Mouse (Mus musculus) limb, embryonic 14.5 days (tissue): ENCODE data around the gene Filip1l. TPM values are rescaled to one million over a fixed set of nuclear protein-coding genes. Genes with fewer than 3 reads are reported as not detected.

Source experiments
- ATAC-seq: fragments of 200-750 bp; cut with Nextera tagmentation; 2 replicates; pipeline ENCODE4 v1.8.0; 2017; ENCODE audit warnings: low read depth, moderate number of reproducible peaks, moderate TSS enrichment; ENCODE audit not compliant: low FRiP score
- DNase-seq: peaks from one replicate; pipeline ENCODE4 v3.0.0-alpha.2; 2015; ENCODE audit warnings: low spot score
- H3K27ac ChIP-seq: fragments of 300-500 bp; sonication (generic); replicated peaks from 2 replicates; pipeline ENCODE4 v1.5.1; 2014; ENCODE audit warnings: low read depth, mild to moderate bottlenecking, low read length, moderate library complexity, mixed read lengths
- H3K27me3 ChIP-seq: fragments of 300-500 bp; sonication (generic); 2 replicates; pipeline ENCODE4 v1.6.1; 2014; ENCODE audit warnings: low read length, mixed read lengths; ENCODE audit not compliant: control insufficient read depth, insufficient read depth
- H3K36me3 ChIP-seq: fragments of 300-500 bp; sonication (generic); 2 replicates; pipeline ENCODE4 v1.6.1; 2014; ENCODE audit warnings: mild to moderate bottlenecking, low read length, moderate library complexity, mixed read lengths; ENCODE audit not compliant: control insufficient read depth, insufficient read depth
- H3K4me1 ChIP-seq: fragments of 300-500 bp; sonication (generic); 2 replicates; pipeline ENCODE4 v1.6.1; 2014; ENCODE audit warnings: antibody characterized with exemption, low read length, mixed read lengths; ENCODE audit not compliant: control insufficient read depth, insufficient read depth
- H3K4me2 ChIP-seq: fragments of 300-500 bp; sonication (generic); replicated peaks from 2 replicates; pipeline ENCODE4 v1.6.1; 2014; ENCODE audit warnings: low read depth, mild to moderate bottlenecking, low read length, moderate library complexity; ENCODE audit not compliant: severe bottlenecking
- H3K4me3 ChIP-seq: fragments of 300-500 bp; sonication (generic); replicated peaks from 2 replicates; pipeline ENCODE4 v1.5.1; 2014; ENCODE audit warnings: low read length
- H3K9ac ChIP-seq: fragments of 300-500 bp; sonication (generic); 2 replicates; pipeline ENCODE4 v1.6.1; 2014; ENCODE audit warnings: mild to moderate bottlenecking, low read depth, low read length, moderate library complexity; ENCODE audit not compliant: severe bottlenecking
- H3K9me3 ChIP-seq: fragments of 300-500 bp; sonication (generic); 2 replicates; pipeline ENCODE4 v1.6.1; 2016; ENCODE audit warnings: low read length; ENCODE audit not compliant: control insufficient read depth
- POLR2A ChIP-seq: fragments of 200-500 bp; IDR thresholded peaks from 2 replicates; pipeline ENCODE4 v1.8.0; 2012; ENCODE audit warnings: inconsistent platforms, mild to moderate bottlenecking, moderate library complexity, borderline replicate concordance; ENCODE audit not compliant: insufficient read depth, insufficient read length; ENCODE audit errors: extremely low read depth
- WGBS: fragments of 180-500 bp; shearing (Covaris S2); extraction: QIAGEN DNeasy Blood & Tissue Kit; methylation state at CpG from one replicate; pipeline ENCODE4 v1.1.7; 2014; 5-methylcytosine and 5-hydroxymethylcytosine counted together
- polyA plus RNA-seq, 2 experiments: library from polyadenylated mRNA; depleted of rRNA in 1 of 2; stranded (reverse) in 1 of 2; unstranded in 1 of 2; fragments of >200 nt; fragmentation: Nextera tagmentation in 1 of 2; extraction: Ambion mirVana in 1 of 2; gene quantifications; 2 replicates each; pipeline versions ENCODE4 v1.2.1 to v1.2.3; 2012 to 2014

Gene Filip1l
- polyA plus RNA-seq, 2 experiments = 30.3 to 43.9 TPM

DNA sequence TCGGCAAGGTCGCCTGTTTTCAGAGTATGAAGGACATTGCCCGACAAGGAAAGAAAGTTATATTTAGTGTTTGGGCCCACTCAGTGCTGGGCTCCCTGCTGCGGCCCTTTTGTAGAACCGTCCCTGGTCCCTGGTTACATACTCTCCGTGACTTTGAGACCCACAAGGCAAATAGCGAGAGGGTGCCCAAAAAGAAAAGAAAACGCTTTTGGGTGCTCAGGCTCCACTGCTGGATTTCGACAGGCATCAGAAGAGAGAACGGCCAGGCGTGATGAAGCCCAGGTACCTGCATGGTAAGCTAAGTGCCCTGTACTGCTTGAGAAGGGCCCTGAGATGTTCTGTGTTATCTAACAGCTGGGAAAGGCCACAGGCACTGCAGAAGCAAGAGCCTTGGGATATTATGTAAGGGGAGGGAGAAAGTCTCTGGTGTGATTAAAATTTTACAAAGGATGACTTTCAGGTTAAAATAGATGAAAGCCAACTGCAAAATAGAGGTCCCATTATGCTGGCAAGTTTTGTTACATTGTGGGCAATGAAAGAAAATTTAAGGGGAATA, 351 bp downstream of the Filip1l start:
- H3K4me3 ChIP-seq = no peak overlapping the region
- no peak overlapping the region for H3K4me2 ChIP-seq
- H3K9me3 ChIP-seq = no peaks in the 10 kb centered on the region
- no peak overlapping the region for H3K9ac ChIP-seq
- peaks cover 13% of the 10 kb centered on the region; the same call in 1 of the 2 replicates for H3K4me1 ChIP-seq
- no peak for DNase-seq
- ATAC-seq = no peak
- H3K27ac ChIP-seq = no peak overlapping the region
- TF ChIP-seq POLR2A = no peak
- H3K27me3 ChIP-seq = no peaks in the 10 kb centered on the region
- H3K36me3 ChIP-seq = no peaks in the 10 kb centered on the region
- 82% methylated on average over 11 of the region's 11 CpGs for WGBS

DNA sequence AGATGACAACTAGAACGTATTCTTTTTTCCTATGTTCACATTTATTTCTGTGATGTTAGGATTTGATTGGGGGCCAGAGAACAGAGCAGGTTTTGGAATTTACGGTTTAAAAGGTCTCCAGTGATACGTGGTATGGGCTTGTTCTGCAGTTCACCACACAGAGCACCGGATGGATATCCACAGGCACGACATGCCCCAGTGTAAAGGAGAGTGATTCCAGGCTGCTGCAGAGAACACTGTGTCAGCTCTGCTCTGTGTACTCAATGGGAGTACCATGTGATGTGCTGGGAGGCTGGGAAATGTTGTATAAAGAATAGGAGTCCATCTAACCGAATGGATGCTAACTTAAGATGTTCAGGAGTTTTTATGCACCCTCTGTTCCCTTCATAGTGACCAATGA, 1.0 kb downstream of the Filip1l start:
- no peak overlapping the region for H3K27ac ChIP-seq
- ATAC-seq = no peak
- TF ChIP-seq POLR2A = no peak
- no peak for DNase-seq
- no peaks in the 10 kb centered on the region for H3K27me3 ChIP-seq
- H3K36me3 ChIP-seq = no peaks in the 10 kb centered on the region
- peaks cover 13% of the 10 kb centered on the region; the same call in 1 of the 2 replicates for H3K4me1 ChIP-seq
- H3K4me2 ChIP-seq = no peak overlapping the region
- no peaks in the 10 kb centered on the region for H3K9me3 ChIP-seq
- WGBS = 39% methylated on average over 6 of the region's 6 CpGs
- H3K4me3 ChIP-seq = no peak overlapping the region
- H3K9ac ChIP-seq = no peak overlapping the region

GRCm38 (mm10) chr16:57356454-57356853, 3.6 kb downstream of the Filip1l start:
- Histone ChIP-seq H3K36me3 (no peaks in the 10 kb centered on the region), H3K9me3 (no peaks in the 10 kb centered on the region), H3K27me3 (no peaks in the 10 kb centered on the region), H3K27ac (no peak overlapping the region), H3K4me1 (peaks cover 13% of the 10 kb centered on the region; the same call in 1 of the 2 replicates), H3K4me3 (no peak overlapping the region), H3K4me2 (no peak overlapping the region), H3K9ac (no peak overlapping the region)
- DNase-seq (no peak), ATAC-seq (no peak)
- WGBS = 76% methylated on average over 6 of the region's 6 CpGs
- TF ChIP-seq POLR2A = no peak

- 81% methylated on average over 6 of the region's 6 CpGs for WGBS
Measured at GRCm38 (mm10) chr16:57357011-57357410, 4.1 kb downstream of the Filip1l start.

DNA sequence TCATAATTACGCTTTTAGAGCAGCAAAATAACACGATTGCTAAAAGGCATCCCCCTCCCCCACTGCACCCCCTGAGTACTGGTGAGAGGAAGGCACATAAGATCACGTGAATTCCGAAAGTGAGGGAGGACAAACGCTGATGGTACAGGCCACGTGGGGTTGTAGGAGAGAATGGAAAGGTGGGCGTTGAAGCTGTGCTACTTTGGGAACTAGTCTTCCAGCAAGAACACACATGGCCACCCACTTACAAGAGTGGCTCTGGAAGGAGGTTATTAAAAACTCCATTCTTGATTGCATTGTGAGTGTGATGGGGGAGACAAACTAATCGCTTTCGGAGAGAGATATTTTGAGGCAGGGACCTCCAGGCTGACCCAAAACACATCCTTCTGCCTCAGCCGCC, 6.4 kb downstream of the Filip1l start:
- Histone ChIP-seq H3K9ac (no peak overlapping the region), H3K9me3 (no peaks in the 10 kb centered on the region), H3K36me3 (no peaks in the 10 kb centered on the region), H3K27me3 (no peaks in the 10 kb centered on the region), H3K4me2 (no peak overlapping the region), H3K4me1 (peaks cover 10% of the 10 kb centered on the region; the same call in 1 of the 2 replicates), H3K27ac (no peak overlapping the region), H3K4me3 (no peak overlapping the region)
- ATAC-seq (no peak), DNase-seq (no peak)
- TF ChIP-seq POLR2A = no peak
- WGBS = 86% methylated on average over 10 of the region's 10 CpGs

More at GRCm38 (mm10) chr16:57357011-57357410, 4.1 kb downstream of the Filip1l start:
- Histone ChIP-seq H3K4me2 (no peak overlapping the region), H3K9ac (no peak overlapping the region), H3K9me3 (no peaks in the 10 kb centered on the region), H3K4me3 (no peak overlapping the region), H3K4me1 (peaks cover 13% of the 10 kb centered on the region; the same call in 1 of the 2 replicates), H3K27ac (no peak overlapping the region), H3K27me3 (no peaks in the 10 kb centered on the region), H3K36me3 (no peaks in the 10 kb centered on the region)
- DNase-seq = no peak
- 0 out of 2 replicates have a peak, but pooled peaks have one; percentile 27 for ATAC-seq
- no peak for TF ChIP-seq POLR2A
